ENCODE assay signal across 8 mouse cellular contexts in the genomic region with DNA sequence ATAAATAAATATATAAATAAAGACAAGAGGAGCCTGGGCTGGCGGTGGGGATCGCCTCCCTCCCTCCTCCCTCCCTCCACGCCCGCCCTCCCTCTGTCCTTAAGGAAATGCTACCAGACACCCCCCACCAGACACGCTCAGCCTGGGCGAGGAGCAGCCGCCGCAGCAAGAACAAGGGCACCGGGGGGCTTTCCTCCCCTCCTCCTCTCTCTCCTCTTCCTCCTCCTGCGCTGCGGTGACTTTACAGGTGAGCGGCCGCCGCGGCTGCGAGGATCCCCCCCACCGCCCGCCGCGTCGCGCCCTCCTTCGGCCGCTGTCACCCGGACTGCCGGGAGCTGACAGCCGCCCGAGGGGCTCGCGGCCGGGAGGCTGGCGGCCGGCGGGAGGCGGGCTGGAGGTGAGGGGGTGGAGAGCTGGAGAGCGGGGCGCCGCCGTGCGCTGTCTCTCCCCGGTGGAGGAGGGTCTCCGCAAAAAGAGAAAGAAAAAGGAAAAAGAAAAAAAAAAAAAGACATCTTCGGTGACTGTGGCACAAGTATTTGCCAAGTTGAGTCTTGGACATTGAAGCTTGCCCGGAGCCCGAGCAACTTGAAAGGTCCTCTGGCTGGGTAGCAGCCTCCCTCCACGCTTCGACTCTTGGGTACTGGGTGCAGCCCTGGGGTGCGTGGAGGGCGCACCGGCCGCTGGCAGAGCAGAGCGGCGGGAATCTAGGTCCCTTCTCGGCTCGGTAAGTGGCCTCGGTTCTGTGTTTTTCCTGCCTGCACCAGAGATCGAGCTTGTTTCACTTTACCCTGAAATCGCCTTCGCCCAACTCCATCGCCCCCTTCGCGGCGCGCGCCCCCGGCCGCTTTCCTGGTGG. TPM values are rescaled to one million over a fixed set of nuclear protein-coding genes. Genes with fewer than 3 reads are reported as not detected.
DNase-seq lines count a peak whose midpoint lies in the region; ATAC-seq and TF ChIP-seq lines count a peak whose summit lies in the region.

A gene (plus strand): TSS at position 102 of the 856 bp plus-strand sequence.

- peak within 1 kb of the TSS; percentile 78 for H3K9ac ChIP-seq in embryonic facial prominence, embryonic 11.5 days (replicated peaks; ENCODE audit: low read length)
- peak within 1 kb of the TSS; percentile 82 for H3K9ac ChIP-seq in kidney, embryonic 15.5 days
- peak within 1 kb of the TSS; percentile 96 for H3K9ac ChIP-seq in liver, adult 2 months (ENCODE audit: low read depth, low read length)
- peak within 1 kb of the TSS; percentile 93 for H3K9ac ChIP-seq in neural tube, embryonic 11.5 days (ENCODE audit: low read length)

- H3K4me2 ChIP-seq in embryonic facial prominence, embryonic 11.5 days (ENCODE audit: low read depth, low read length): peak within 1 kb of the TSS; percentile 98
- peak within 1 kb of the TSS; percentile 84 for H3K4me2 ChIP-seq in kidney, embryonic 15.5 days
- peak within 1 kb of the TSS; percentile 100 for H3K4me2 ChIP-seq in neural tube, embryonic 11.5 days (ENCODE audit: low read depth)

- DNase-seq in 3T3-L1 (ENCODE audit: low read depth, low spot score) (peak; percentile 57), adipocyte (ENCODE audit: low spot score) (peak; percentile 60)
- peak; percentile 56 for DNase-seq in embryonic facial prominence, embryonic 11.5 days (ENCODE audit: low spot score)
- DNase-seq in heart, embryonic 10.5 days (ENCODE audit: low spot score): peak; percentile 86
- peak; percentile 45 for DNase-seq in liver, adult 2 months (ENCODE audit: extremely low read depth, low read depth, low spot score)
- DNase-seq in neural tube, embryonic 11.5 days (ENCODE audit: low spot score): peak; percentile 72
- peak; percentile 71 for DNase-seq in thymus, adult 2 months

- H3K79me2 ChIP-seq in liver, adult 2 months (ENCODE audit: control insufficient read depth, insufficient read depth, low read length): peaks cover 3% of the 10 kb centered on the region; the same call in 1 of the 2 replicates

- H3K9me3 ChIP-seq in embryonic facial prominence, embryonic 11.5 days (replicated peaks; ENCODE audit: control insufficient read depth, low read length): no peaks in the 10 kb centered on the region
- H3K9me3 ChIP-seq in heart, embryonic 10.5 days: no peaks in the 10 kb centered on the region
- H3K9me3 ChIP-seq in kidney, embryonic 15.5 days (replicated peaks): no peaks in the 10 kb centered on the region
- no peaks in the 10 kb centered on the region for H3K9me3 ChIP-seq in neural tube, embryonic 11.5 days (ENCODE audit: control insufficient read depth, low read length)

- TF ChIP-seq CTCF in liver, adult 2 months (IDR thresholded peaks at IDR 0.05; ENCODE audit: low read depth, low read length): no peak
- TF ChIP-seq CTCF in thymus, adult 2 months (IDR thresholded peaks at IDR 0.05; ENCODE audit: borderline replicate concordance, control insufficient read depth, extremely low read depth, insufficient read depth, low read length, poor library complexity): peak; percentile 31; the same call in 1 of the 2 replicates

- H3K36me3 ChIP-seq in embryonic facial prominence, embryonic 11.5 days (replicated peaks; ENCODE audit: control insufficient read depth, insufficient read depth, low read depth, low read length): no peaks in the 10 kb centered on the region
- H3K36me3 ChIP-seq in heart, embryonic 10.5 days: no peaks in the 10 kb centered on the region
- H3K36me3 ChIP-seq in kidney, embryonic 15.5 days: no peaks in the 10 kb centered on the region
- no peaks in the 10 kb centered on the region for H3K36me3 ChIP-seq in liver, adult 2 months (ENCODE audit: control insufficient read depth, insufficient read depth, low read length)
- H3K36me3 ChIP-seq in neural tube, embryonic 11.5 days (ENCODE audit: control insufficient read depth, insufficient read depth, low read length): no peaks in the 10 kb centered on the region
- H3K36me3 ChIP-seq in thymus, adult 2 months (ENCODE audit: control insufficient read depth, insufficient read depth, low read length): no peaks in the 10 kb centered on the region

- ATAC-seq in embryonic facial prominence, embryonic 11.5 days (replicated peaks; ENCODE audit: insufficient number of reproducible peaks, low FRiP score, low TSS enrichment, low read depth): peak; percentile 60
- ATAC-seq in kidney, embryonic 15.5 days (replicated peaks; ENCODE audit: low FRiP score): peak; percentile 59
- ATAC-seq in neural tube, embryonic 11.5 days (ENCODE audit: insufficient read depth, low FRiP score, low TSS enrichment): peak; percentile 45

- no peak for TF ChIP-seq POLR2A in liver, adult 2 months (IDR thresholded peaks at IDR 0.05; ENCODE audit: extremely low read depth, insufficient read depth, low read length)
- peak; percentile 21; the same call in 1 of the 2 replicates for TF ChIP-seq POLR2A in thymus, adult 2 months (IDR thresholded peaks at IDR 0.05; ENCODE audit: control insufficient read depth, extremely low read depth, insufficient read depth, low read length, poor library complexity)

- H3K4me1 ChIP-seq in embryonic facial prominence, embryonic 11.5 days (ENCODE audit: control insufficient read depth, insufficient read depth, low read length): peaks cover 4% of the 10 kb centered on the region; the same call in 1 of the 2 replicates
- H3K4me1 ChIP-seq in heart, embryonic 10.5 days: peaks cover 5% of the 10 kb centered on the region; the same call in 1 of the 2 replicates
- H3K4me1 ChIP-seq in kidney, embryonic 15.5 days: peaks cover 9% of the 10 kb centered on the region; the same call in 1 of the 2 replicates
- peaks cover 5% of the 10 kb centered on the region; the same call in 1 of the 2 replicates for H3K4me1 ChIP-seq in liver, adult 2 months (ENCODE audit: control insufficient read depth, insufficient read depth, low read length)
- H3K4me1 ChIP-seq in neural tube, embryonic 11.5 days (ENCODE audit: control insufficient read depth, insufficient read depth, low read length): no peaks in the 10 kb centered on the region; the same call in 1 of the 2 replicates
- H3K4me1 ChIP-seq in thymus, adult 2 months (replicated peaks; ENCODE audit: control insufficient read depth, insufficient read depth, low read length): peaks cover 2% of the 10 kb centered on the region

- peak within 1 kb of the TSS; percentile 74 for H3K4me3 ChIP-seq in embryonic facial prominence, embryonic 11.5 days (ENCODE audit: low read depth, low read length)
- peak within 1 kb of the TSS; percentile 87 for H3K4me3 ChIP-seq in heart, embryonic 10.5 days
- peak within 1 kb of the TSS; percentile 80 for H3K4me3 ChIP-seq in kidney, embryonic 15.5 days (replicated peaks)
- H3K4me3 ChIP-seq in liver, adult 2 months (ENCODE audit: insufficient read depth, low read depth, low read length): peak within 1 kb of the TSS; percentile 73
- peak within 1 kb of the TSS; percentile 77 for H3K4me3 ChIP-seq in neural tube, embryonic 11.5 days (ENCODE audit: low read depth, low read length)
- peak within 1 kb of the TSS; percentile 79 for H3K4me3 ChIP-seq in thymus, adult 2 months (ENCODE audit: control insufficient read depth, insufficient read depth, low read length)

- under 1% methylated on average over 65 of the region's 67 CpGs for WGBS in embryonic facial prominence, embryonic 11.5 days
- WGBS in heart, embryonic 10.5 days: under 1% methylated on average over 59 of the region's 67 CpGs
- WGBS in kidney, embryonic 15.5 days: under 1% methylated on average over 61 of the region's 67 CpGs
- WGBS in liver, adult 2 months: under 1% methylated on average over 65 of the region's 67 CpGs
- WGBS in neural tube, embryonic 11.5 days: under 1% methylated on average over 59 of the region's 67 CpGs
- WGBS in thymus, adult 2 months: under 1% methylated on average over 64 of the region's 67 CpGs

- no peaks in the 10 kb centered on the region for H3K27me3 ChIP-seq in embryonic facial prominence, embryonic 11.5 days (ENCODE audit: control insufficient read depth, insufficient read depth, low read length)
- H3K27me3 ChIP-seq in heart, embryonic 10.5 days (ENCODE audit: insufficient read depth, poor library complexity, severe bottlenecking): 0 out of 2 replicates have a peak, but pooled peaks cover 10% of the 10 kb centered on the region
- peaks cover 12% of the 10 kb centered on the region for H3K27me3 ChIP-seq in kidney, embryonic 15.5 days
- H3K27me3 ChIP-seq in liver, adult 2 months (ENCODE audit: control insufficient read depth, insufficient read depth, low read length): no peaks in the 10 kb centered on the region
- no peaks in the 10 kb centered on the region for H3K27me3 ChIP-seq in neural tube, embryonic 11.5 days (ENCODE audit: control insufficient read depth, insufficient read depth, low read length)
- no peaks in the 10 kb centered on the region for H3K27me3 ChIP-seq in thymus, adult 2 months (ENCODE audit: control insufficient read depth, insufficient read depth, low read length)

- peak within 1 kb of the TSS; percentile 88 for H3K27ac ChIP-seq in embryonic facial prominence, embryonic 11.5 days (replicated peaks; ENCODE audit: low read depth, low read length)
- peak within 1 kb of the TSS; percentile 99 for H3K27ac ChIP-seq in heart, embryonic 10.5 days
- H3K27ac ChIP-seq in kidney, embryonic 15.5 days: peak within 1 kb of the TSS; percentile 96
- peak within 1 kb of the TSS; percentile 94 for H3K27ac ChIP-seq in liver, adult 2 months (replicated peaks; ENCODE audit: insufficient read depth, low read depth, low read length)
- peak within 1 kb of the TSS; percentile 96 for H3K27ac ChIP-seq in neural tube, embryonic 11.5 days (ENCODE audit: low read depth, low read length)
- H3K27ac ChIP-seq in thymus, adult 2 months (ENCODE audit: control insufficient read depth, insufficient read depth, low read length): peak within 1 kb of the TSS; percentile 97

RNA-seq across cellular contexts. Expression of the gene that starts here (rescaled TPM):
- 4.4 and 5.1 TPM in 2 replicates for polyA plus RNA-seq in embryonic facial prominence, embryonic 11.5 days (2014; fragmentation: Nextera tagmentation; extraction: Ambion mirVana)
- polyA plus RNA-seq in heart, embryonic 10.5 days (2016; fragmentation: Nextera tagmentation; extraction: Ambion mirVana): 3.4 and 4.1 TPM in 2 replicates
- polyA plus RNA-seq in kidney, embryonic 15.5 days (2015; fragmentation: Nextera tagmentation; extraction: Ambion mirVana): 4.6 and 5.9 TPM in 2 replicates
- 5.4 and 6.4 TPM in 2 replicates for total RNA-seq in liver, adult 2 months (2014; rRNA removed)
- 1.5 TPM in 2 replicates for polyA plus RNA-seq in liver, adult 2 months (2012; rRNA removed)
- 5.0 and 7.4 TPM in 2 replicates for polyA plus RNA-seq in neural tube, embryonic 11.5 days (2014; fragmentation: Nextera tagmentation; extraction: Ambion mirVana)
- polyA plus RNA-seq in thymus, adult 2 months (2012; rRNA removed): 26.4 and 32.0 TPM in 2 replicates

Comparison
In these comparisons a context has a peak if more than half of its experiments do, and no peak if none do; other contexts are left out.
1. Peak in every context shown above with its lines: DNase-seq, ATAC-seq, H3K4me3 ChIP-seq and H3K27ac ChIP-seq.